Mouse (Mus musculus) heart, embryonic 13.5 days (tissue): ENCODE results near the gene Kiz. TPM values are rescaled to one million over a fixed set of nuclear protein-coding genes. Genes with fewer than 3 reads are reported as not detected.

Experiments
- ATAC-seq: fragments of 200-750 bp; cut with Nextera tagmentation; 2 replicates; pipeline ENCODE4 v1.8.0; 2017; ENCODE audit warnings: moderate TSS enrichment; ENCODE audit not compliant: insufficient number of reproducible peaks, low FRiP score, low TSS enrichment; ENCODE audit errors: extremely low read depth
- H3K27ac ChIP-seq: fragments of 300-500 bp; sonication (generic); replicated peaks from 2 replicates; pipeline ENCODE4 v1.5.1; 2015; ENCODE audit warnings: moderate library complexity, mild to moderate bottlenecking, inconsistent platforms
- H3K27me3 ChIP-seq: fragments of 300-500 bp; sonication (generic); replicated peaks from 2 replicates; pipeline ENCODE4 v1.6.1; 2015; ENCODE audit warnings: mild to moderate bottlenecking, inconsistent platforms
- H3K36me3 ChIP-seq: fragments of 300-500 bp; sonication (generic); 2 replicates; pipeline ENCODE4 v1.6.1; 2015; ENCODE audit warnings: mild to moderate bottlenecking, inconsistent platforms
- H3K4me1 ChIP-seq: fragments of 300-500 bp; sonication (generic); 2 replicates; pipeline ENCODE4 v1.6.1; 2015; ENCODE audit warnings: inconsistent platforms
- H3K4me2 ChIP-seq: fragments of 300-500 bp; sonication (generic); 2 replicates; pipeline ENCODE4 v1.6.1; 2015; ENCODE audit warnings: inconsistent platforms, mild to moderate bottlenecking, moderate library complexity
- H3K4me3 ChIP-seq: fragments of 300-500 bp; sonication (generic); 2 replicates; pipeline ENCODE4 v1.5.1; 2015; ENCODE audit warnings: moderate library complexity, mild to moderate bottlenecking, inconsistent platforms
- H3K9ac ChIP-seq: fragments of 300-500 bp; sonication (generic); 2 replicates; pipeline ENCODE4 v1.6.1; 2015; ENCODE audit warnings: inconsistent platforms, mild to moderate bottlenecking, moderate library complexity
- H3K9me3 ChIP-seq: fragments of 300-500 bp; sonication (generic); 2 replicates; pipeline ENCODE4 v1.6.1; 2016; ENCODE audit warnings: inconsistent platforms
- WGBS: fragments of 180-500 bp; shearing (Covaris S2); methylation state at CpG from one replicate; pipeline ENCODE4 v1.1.7; 2015; ENCODE audit warnings: mixed read lengths; 5-methylcytosine and 5-hydroxymethylcytosine counted together
- polyA plus RNA-seq: library from polyadenylated mRNA; unstranded; fragments of >200 nt; fragmentation: Nextera tagmentation; extraction: Ambion mirVana; gene quantifications from 2 replicates; pipeline ENCODE4 v1.2.1, GENCODE M21; 2015

Kiz gene
- polyA plus RNA-seq, 1 experiment from 2014 or later: 25.2 TPM

GRCm38 (mm10) chr2:146871300-146872269 lies 15.9 kb downstream of the Kiz start:
- H3K36me3 ChIP-seq: no peaks in the 10 kb centered on the region
- no peaks in the 10 kb centered on the region for H3K27me3 ChIP-seq
- H3K9ac ChIP-seq: no peak overlapping the region
- H3K27ac ChIP-seq: no peak overlapping the region
- H3K4me2 ChIP-seq: no peak overlapping the region
- ATAC-seq: no peak
- H3K9me3 ChIP-seq: no peaks in the 10 kb centered on the region
- peaks cover 7% of the 10 kb centered on the region; the same call in 1 of the 2 replicates for H3K4me1 ChIP-seq
- WGBS: 67% methylated on average over 8 of the region's 8 CpGs
- no peak overlapping the region for H3K4me3 ChIP-seq

GRCm38 (mm10) chr2:146872697-146873096 lies 17.0 kb downstream of the Kiz start:
- H3K4me2 ChIP-seq: no peak overlapping the region
- 59% methylated on average over 3 of the region's 3 CpGs for WGBS
- peaks cover 7% of the 10 kb centered on the region; the same call in 1 of the 2 replicates for H3K4me1 ChIP-seq
- no peaks in the 10 kb centered on the region for H3K27me3 ChIP-seq
- H3K9ac ChIP-seq: no peak overlapping the region
- no peak overlapping the region for H3K4me3 ChIP-seq
- ATAC-seq: no peak
- H3K9me3 ChIP-seq: no peaks in the 10 kb centered on the region
- no peaks in the 10 kb centered on the region for H3K36me3 ChIP-seq
- H3K27ac ChIP-seq: no peak overlapping the region

- H3K9ac ChIP-seq: no peak overlapping the region
- WGBS: 81% methylated on average over 7 of the region's 7 CpGs
- no peak overlapping the region for H3K27ac ChIP-seq
Observed at GRCm38 (mm10) chr2:146873881-146874441, 18.3 kb downstream of the Kiz start.

GRCm38 (mm10) chr2:146877423-146878098 lies 21.9 kb downstream of the Kiz start:
- Histone ChIP-seq H3K27ac (no peak overlapping the region), H3K9ac (no peak overlapping the region), H3K4me1 (peaks cover 3% of the 10 kb centered on the region; the same call in 1 of the 2 replicates), H3K9me3 (no peaks in the 10 kb centered on the region), H3K36me3 (no peaks in the 10 kb centered on the region), H3K4me2 (no peak overlapping the region), H3K4me3 (no peak overlapping the region), H3K27me3 (no peaks in the 10 kb centered on the region)
- WGBS: 75% methylated on average over 1 of the region's 1 CpGs
- ATAC-seq: no peak

More at GRCm38 (mm10) chr2:146873881-146874441, 18.3 kb downstream of the Kiz start:
- H3K4me2 ChIP-seq: no peak overlapping the region
- H3K9me3 ChIP-seq: no peaks in the 10 kb centered on the region
- no peaks in the 10 kb centered on the region for H3K27me3 ChIP-seq
- no peak overlapping the region for H3K4me3 ChIP-seq
- H3K36me3 ChIP-seq: no peaks in the 10 kb centered on the region
- peaks cover 7% of the 10 kb centered on the region; the same call in 1 of the 2 replicates for H3K4me1 ChIP-seq
- ATAC-seq: no peak

- Histone ChIP-seq H3K4me2 (no peak overlapping the region), H3K9me3 (no peaks in the 10 kb centered on the region), H3K9ac (no peak overlapping the region), H3K27ac (no peak overlapping the region), H3K4me3 (no peak overlapping the region), H3K27me3 (no peaks in the 10 kb centered on the region), H3K36me3 (no peaks in the 10 kb centered on the region), H3K4me1 (peaks cover 13% of the 10 kb centered on the region)
- no peak for ATAC-seq
- 90% methylated on average over 4 of the region's 4 CpGs for WGBS
Observed at GRCm38 (mm10) chr2:146881623-146882022, 26.0 kb downstream of the Kiz start.

- no peaks in the 10 kb centered on the region for H3K9me3 ChIP-seq
- ATAC-seq: no peak
Observed at GRCm38 (mm10) chr2:146884291-146884855, 28.7 kb downstream of the Kiz start.

GRCm38 (mm10) chr2:146888786-146889414 lies 33.2 kb downstream of the Kiz start:
- WGBS: 68% methylated on average over 4 of the region's 4 CpGs
- peaks cover 13% of the 10 kb centered on the region for H3K4me1 ChIP-seq
- no peak overlapping the region for H3K27ac ChIP-seq
- no peak overlapping the region for H3K4me3 ChIP-seq
- no peak for ATAC-seq
- H3K9ac ChIP-seq: no peak overlapping the region
- H3K4me2 ChIP-seq: no peak overlapping the region
- H3K36me3 ChIP-seq: peaks cover 24% of the 10 kb centered on the region
- no peaks in the 10 kb centered on the region for H3K27me3 ChIP-seq
- H3K9me3 ChIP-seq: peaks cover 3% of the 10 kb centered on the region; the same call in 1 of the 2 replicates

More at GRCm38 (mm10) chr2:146884291-146884855, 28.7 kb downstream of the Kiz start:
- WGBS: 53% methylated on average over 8 of the region's 8 CpGs
- H3K4me1 ChIP-seq: peaks cover 13% of the 10 kb centered on the region
- no peak overlapping the region for H3K9ac ChIP-seq
- no peak overlapping the region for H3K4me3 ChIP-seq
- H3K27me3 ChIP-seq: no peaks in the 10 kb centered on the region
- 0 out of 2 replicates have a peak overlapping the region, but pooled peaks have one; percentile 8 for H3K4me2 ChIP-seq
- H3K36me3 ChIP-seq: peaks cover 3% of the 10 kb centered on the region
- H3K27ac ChIP-seq: peak overlapping the region; percentile 67

GRCm38 (mm10) chr2:146898977-146899376 lies 43.3 kb downstream of the Kiz start:
- H3K27ac ChIP-seq: no peak overlapping the region
- no peaks in the 10 kb centered on the region for H3K27me3 ChIP-seq
- no peaks in the 10 kb centered on the region for H3K4me1 ChIP-seq
- no peak for ATAC-seq
- no peak overlapping the region for H3K4me2 ChIP-seq
- no peaks in the 10 kb centered on the region for H3K36me3 ChIP-seq
- H3K4me3 ChIP-seq: no peak overlapping the region
- H3K9me3 ChIP-seq: no peaks in the 10 kb centered on the region
- H3K9ac ChIP-seq: no peak overlapping the region

GRCm38 (mm10) chr2:146916085-146916484 lies 60.4 kb downstream of the Kiz start:
- Histone ChIP-seq H3K4me3 (no peak overlapping the region), H3K27me3 (no peaks in the 10 kb centered on the region), H3K4me1 (peaks cover 9% of the 10 kb centered on the region; the same call in 1 of the 2 replicates), H3K36me3 (no peaks in the 10 kb centered on the region), H3K9me3 (no peaks in the 10 kb centered on the region), H3K27ac (no peak overlapping the region), H3K9ac (no peak overlapping the region), H3K4me2 (no peak overlapping the region)
- ATAC-seq: no peak
- WGBS: 75% methylated on average over 3 of the region's 3 CpGs

- WGBS: 55% methylated on average over 3 of the region's 3 CpGs
- no peak for ATAC-seq
- H3K4me3 ChIP-seq: no peak overlapping the region
Observed at GRCm38 (mm10) chr2:146917770-146918169, 62.1 kb downstream of the Kiz start.

More at GRCm38 (mm10) chr2:146917770-146918169, 62.1 kb downstream of the Kiz start:
- H3K4me2 ChIP-seq: no peak overlapping the region
- H3K27ac ChIP-seq: no peak overlapping the region
- H3K4me1 ChIP-seq: peaks cover 9% of the 10 kb centered on the region; the same call in 1 of the 2 replicates
- no peaks in the 10 kb centered on the region for H3K27me3 ChIP-seq
- H3K9ac ChIP-seq: no peak overlapping the region
- H3K9me3 ChIP-seq: no peaks in the 10 kb centered on the region
- no peaks in the 10 kb centered on the region for H3K36me3 ChIP-seq
